Mouse (Mus musculus) G1E (cell line): ENCODE measurements around the gene Ifitm6. TPM values are rescaled to one million over a fixed set of nuclear protein-coding genes. Genes with fewer than 3 reads are reported as not detected.

Experiments
- ATAC-seq: 2 replicates; pipeline ENCODE4 v1.8.0; 2016; ENCODE audit warnings: mild to moderate bottlenecking; ENCODE audit not compliant: insufficient number of reproducible peaks, poor library complexity, low FRiP score, severe bottlenecking; ENCODE audit errors: extremely low read depth
- DNase-seq: peaks from one replicate; pipeline ENCODE4 v3.0.0; 2012; ENCODE audit warnings: low spot score
- H3K27me3 ChIP-seq: 2 replicates; pipeline ENCODE4 v1.6.1; 2012; ENCODE audit warnings: mild to moderate bottlenecking, low read length, inconsistent platforms; ENCODE audit not compliant: insufficient read depth
- H3K36me3 ChIP-seq: replicated peaks from 2 replicates; pipeline ENCODE3; 2012; ENCODE audit warnings: mild to moderate bottlenecking, inconsistent platforms
- H3K4me1 ChIP-seq: 2 replicates; pipeline ENCODE4 v1.6.1; 2012; ENCODE audit warnings: low read depth, low read length, inconsistent platforms, mixed read lengths; ENCODE audit not compliant: insufficient read depth
- H3K4me3 ChIP-seq: 2 replicates; pipeline ENCODE4 v1.5.1; 2012; ENCODE audit warnings: low read depth, mild to moderate bottlenecking, inconsistent platforms, low read length, moderate library complexity, mixed read lengths
- H3K9me3 ChIP-seq: replicated peaks from 2 replicates; pipeline ENCODE4 v1.6.1; 2012; ENCODE audit warnings: inconsistent platforms
- CTCF ChIP-seq: IDR thresholded peaks from 2 replicates; pipeline ENCODE4 v1.5.1; 2012; ENCODE audit warnings: low read depth, low read length, inconsistent platforms, mixed read lengths
- GATA1 ChIP-seq: IDR thresholded peaks from 2 replicates; pipeline ENCODE4 v1.6.1; 2012; ENCODE audit warnings: borderline replicate concordance, low read length, inconsistent platforms, mixed read lengths
- GATA2 ChIP-seq: IDR thresholded peaks from 2 replicates; pipeline ENCODE4 v1.6.1; 2012; ENCODE audit warnings: low read depth, low read length, inconsistent platforms, borderline replicate concordance
- POLR2AphosphoS5 ChIP-seq: IDR thresholded peaks from 2 replicates; pipeline ENCODE4 v1.6.1; 2012; ENCODE audit warnings: low read depth, low read length, inconsistent platforms; ENCODE audit not compliant: insufficient replicate concordance
- TAL1 ChIP-seq: conservative IDR thresholded peaks from 2 replicates; pipeline ENCODE4 v1.6.1; 2012; ENCODE audit warnings: low read depth, low read length, inconsistent platforms, mixed read lengths
- polyA plus RNA-seq: library from polyadenylated mRNA; stranded (reverse); fragments of >175 nt; gene quantifications from 2 replicates; pipeline ENCODE4 v1.2.3, GENCODE M21; 2012
- total RNA-seq, 2 experiments: library from RNA; stranded (forward) in 1 of 2; stranded (reverse) in 1 of 2; fragments of 200-1000 nt in 1 of 2; fragments of >200 nt in 1 of 2; fragmentation: Nextera tagmentation in 1 of 2; gene quantifications; 2 replicates each; pipeline ENCODE4 v1.2.3; 2014 to 2017

Ifitm6 gene
- total and polyA plus RNA-seq, 3 experiments = not detected

DNA sequence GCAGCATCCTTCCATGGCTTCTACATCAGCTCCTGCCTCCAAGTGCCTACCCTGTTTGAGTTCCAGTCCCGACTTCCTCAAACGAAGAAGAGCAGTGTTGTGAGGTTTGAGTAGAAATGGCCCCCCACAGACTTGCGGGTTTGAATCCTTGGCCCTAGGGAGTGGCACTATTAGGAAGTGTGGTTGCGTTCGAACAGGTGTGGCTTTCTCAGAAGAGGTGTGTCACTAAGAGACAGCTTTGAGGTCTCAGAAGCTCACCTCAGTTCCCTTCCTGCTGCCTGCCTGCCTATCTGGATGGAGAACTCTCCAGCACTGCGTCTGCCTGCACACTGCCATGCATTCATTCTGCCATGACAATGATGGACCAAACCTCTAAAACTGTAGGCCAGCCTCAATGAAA is 11.3 kb downstream of the Ifitm6 start:
- no peak for DNase-seq
- H3K36me3 ChIP-seq = no peaks in the 10 kb centered on the region
- no peak for TF ChIP-seq GATA2
- no peak for TF ChIP-seq POLR2AphosphoS5
- TF ChIP-seq GATA1 = no peak
- TF ChIP-seq TAL1 = no peak
- no peak for TF ChIP-seq CTCF
- peaks cover 16% of the 10 kb centered on the region for H3K27me3 ChIP-seq
- no peak overlapping the region for H3K4me3 ChIP-seq
- no peaks in the 10 kb centered on the region for H3K9me3 ChIP-seq
- no peak for ATAC-seq
- H3K4me1 ChIP-seq = no peaks in the 10 kb centered on the region

- Histone ChIP-seq H3K27me3 (peaks cover 14% of the 10 kb centered on the region), H3K9me3 (no peaks in the 10 kb centered on the region), H3K4me1 (no peaks in the 10 kb centered on the region), H3K4me3 (no peak overlapping the region), H3K36me3 (no peaks in the 10 kb centered on the region)
- no peak for TF ChIP-seq GATA1
- TF ChIP-seq GATA2 = no peak
- TF ChIP-seq POLR2AphosphoS5 = no peak
- no peak for TF ChIP-seq TAL1
- ATAC-seq (no peak), DNase-seq (no peak)
Measured at GRCm38 (mm10) chr7:141003248-141004010, 14.3 kb downstream of the Ifitm6 start.

DNA sequence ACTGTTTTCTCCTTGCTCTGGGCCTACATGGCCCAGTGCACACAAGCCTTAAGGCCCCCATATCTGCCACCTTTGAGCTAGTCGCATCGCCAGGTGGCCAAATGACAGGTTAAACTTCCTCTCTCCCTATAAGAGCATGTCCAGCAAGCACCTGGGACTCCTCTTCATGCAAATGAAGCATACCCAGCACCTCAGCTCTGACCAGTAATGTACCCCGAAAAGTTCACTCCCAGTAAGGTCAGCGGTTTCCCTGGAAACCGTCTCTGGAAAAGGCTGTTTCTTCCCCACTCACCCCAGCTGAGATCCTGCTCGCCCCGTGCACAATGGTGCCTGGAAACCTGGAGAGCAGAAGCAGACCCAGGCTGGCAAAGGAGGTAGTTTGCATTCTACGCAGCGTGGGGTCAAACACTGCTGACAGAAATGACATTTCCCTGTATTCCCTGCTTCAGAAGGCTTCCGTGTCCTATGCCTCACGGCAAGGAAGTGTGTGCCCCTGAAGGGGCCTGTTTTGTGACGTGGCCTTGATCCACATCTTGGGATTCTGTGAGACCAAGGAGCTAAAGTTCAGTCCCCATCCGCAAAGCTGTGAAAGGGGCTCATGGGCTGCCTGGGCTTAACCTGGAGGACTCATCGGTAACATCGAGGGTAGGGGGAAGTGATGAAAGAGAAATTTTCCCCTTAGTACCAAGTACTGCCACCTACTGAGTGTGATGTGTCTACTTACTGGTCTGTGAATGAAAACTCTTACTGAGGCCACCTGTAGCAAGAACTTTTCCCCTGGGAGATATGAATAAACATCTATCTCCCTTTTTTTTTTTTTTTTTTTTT is 16.6 kb downstream of the Ifitm6 start:
- Histone ChIP-seq H3K36me3 (no peaks in the 10 kb centered on the region), H3K9me3 (no peaks in the 10 kb centered on the region), H3K27me3 (peaks cover 8% of the 10 kb centered on the region), H3K4me3 (no peak overlapping the region), H3K4me1 (no peaks in the 10 kb centered on the region)
- DNase-seq = no peak
- no peak for TF ChIP-seq GATA1
- TF ChIP-seq GATA2 = no peak
- no peak for TF ChIP-seq CTCF
- TF ChIP-seq POLR2AphosphoS5 = no peak
- TF ChIP-seq TAL1 = no peak
- ATAC-seq = no peak

GRCm38 (mm10) chr7:140998853-140999700 is 18.6 kb downstream of the Ifitm6 start:
- DNase-seq (no peak), ATAC-seq (no peak)
- Histone ChIP-seq H3K4me3 (no peak overlapping the region), H3K27me3 (peaks cover 8% of the 10 kb centered on the region), H3K9me3 (no peaks in the 10 kb centered on the region), H3K4me1 (no peaks in the 10 kb centered on the region), H3K36me3 (no peaks in the 10 kb centered on the region)
- no peak for TF ChIP-seq GATA2
- no peak for TF ChIP-seq TAL1
- no peak for TF ChIP-seq CTCF
- no peak for TF ChIP-seq GATA1
- TF ChIP-seq POLR2AphosphoS5 = no peak

DNA sequence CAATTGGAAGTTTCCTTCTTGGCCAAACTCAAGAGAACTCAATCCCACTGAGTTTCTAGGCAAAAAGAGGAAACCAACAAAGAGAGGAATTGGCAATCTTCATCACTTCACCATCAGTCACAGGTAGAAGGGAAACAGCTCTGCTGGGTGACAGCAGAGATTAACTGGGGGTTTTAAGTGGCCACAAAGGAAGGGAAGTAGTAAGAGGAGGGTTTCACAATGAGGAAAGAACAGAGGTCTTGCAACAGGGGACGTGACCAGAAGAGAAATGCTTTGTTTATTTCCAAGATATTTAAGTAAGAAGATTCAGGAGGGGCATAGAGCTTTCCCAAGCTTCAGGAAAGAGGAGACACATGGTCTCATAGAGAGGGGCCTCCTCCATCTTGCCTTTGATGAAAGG is 19.9 kb downstream of the Ifitm6 start:
- H3K36me3 ChIP-seq = no peaks in the 10 kb centered on the region
- no peak for ATAC-seq

DNA sequence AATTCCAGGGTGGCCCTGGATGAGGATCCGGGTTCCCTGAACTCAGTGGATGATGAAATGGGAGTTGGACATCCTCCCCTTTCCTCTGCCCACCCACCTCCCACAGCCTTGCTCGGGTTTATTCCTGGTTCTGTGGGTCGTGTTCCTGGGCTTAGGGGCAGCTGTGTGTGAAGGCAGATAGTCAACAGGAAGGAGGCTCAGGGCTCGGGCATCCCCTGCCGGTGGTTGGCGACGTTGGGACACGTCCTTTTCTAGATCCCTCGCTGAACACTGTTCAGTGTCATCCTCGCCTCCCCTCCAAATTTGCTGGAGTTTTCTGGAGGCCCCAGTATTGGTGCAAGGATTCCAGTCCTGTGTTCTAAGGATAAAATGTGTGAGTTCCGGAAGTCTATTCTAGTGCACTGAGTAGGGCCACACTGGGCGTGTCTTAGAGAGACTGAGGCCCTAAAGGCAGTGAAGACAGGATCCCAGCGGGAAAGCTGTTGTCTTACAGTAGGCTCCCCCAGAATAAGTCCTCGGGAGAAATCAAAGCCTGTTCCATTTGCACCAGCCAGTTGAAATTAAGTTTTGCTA is 26.5 kb downstream of the Ifitm6 start:
- no peak for ATAC-seq
- H3K4me3 ChIP-seq = no peak overlapping the region

More for the DNA sequence above, 19.9 kb downstream of the Ifitm6 start:
- no peaks in the 10 kb centered on the region for H3K9me3 ChIP-seq
- no peak overlapping the region for H3K4me3 ChIP-seq
- DNase-seq = no peak
- H3K4me1 ChIP-seq = no peaks in the 10 kb centered on the region
- H3K27me3 ChIP-seq = peaks cover 8% of the 10 kb centered on the region
- TF ChIP-seq GATA1 (no peak), GATA2 (no peak), POLR2AphosphoS5 (no peak), TAL1 (no peak), CTCF (no peak)

More for the DNA sequence above, 26.5 kb downstream of the Ifitm6 start:
- H3K27me3 ChIP-seq = peaks cover 20% of the 10 kb centered on the region
- DNase-seq = no peak
- no peaks in the 10 kb centered on the region for H3K4me1 ChIP-seq
- H3K36me3 ChIP-seq = no peaks in the 10 kb centered on the region
- no peaks in the 10 kb centered on the region for H3K9me3 ChIP-seq
- TF ChIP-seq GATA2 (no peak), GATA1 (no peak), POLR2AphosphoS5 (no peak), TAL1 (no peak), CTCF (no peak)
